Mouse (Mus musculus) intestine, embryonic 14.5 days (tissue): Measurements from ENCODE around the gene Krtap29-1. TPM values are rescaled to one million over a fixed set of nuclear protein-coding genes. Genes with fewer than 3 reads are reported as not detected.

Experiments
- ATAC-seq: fragments of 200-750 bp; cut with Nextera tagmentation; replicated peaks from 2 replicates; pipeline ENCODE4 v1.8.0; 2017; ENCODE audit warnings: low read depth, moderate number of reproducible peaks, moderate TSS enrichment, moderate library complexity; ENCODE audit not compliant: low FRiP score, low TSS enrichment
- DNase-seq: peaks from one replicate; pipeline ENCODE4 v3.0.0-alpha.2; 2018; ENCODE audit warnings: low spot score
- H3K27ac ChIP-seq: fragments of 300-500 bp; sonication (generic); 2 replicates; pipeline ENCODE4 v1.5.1; 2014; ENCODE audit warnings: low read depth, mild to moderate bottlenecking, control low read depth
- H3K27me3 ChIP-seq: fragments of 300-500 bp; sonication (generic); replicated peaks from 2 replicates; pipeline ENCODE4 v1.6.1; 2014; ENCODE audit warnings: low read length, control low read depth; ENCODE audit not compliant: control insufficient read depth, insufficient read depth
- H3K36me3 ChIP-seq: fragments of 300-500 bp; sonication (generic); 2 replicates; pipeline ENCODE4 v1.6.1; 2014; ENCODE audit warnings: low read length, control low read depth; ENCODE audit not compliant: control insufficient read depth, insufficient read depth
- H3K4me1 ChIP-seq: fragments of 300-500 bp; sonication (generic); replicated peaks from 2 replicates; pipeline ENCODE4 v1.6.1; 2014; ENCODE audit warnings: low read length, control low read depth, mixed read lengths; ENCODE audit not compliant: control insufficient read depth, insufficient read depth
- H3K4me2 ChIP-seq: fragments of 300-500 bp; sonication (generic); 2 replicates; pipeline ENCODE4 v1.6.1; 2014; ENCODE audit warnings: low read length
- H3K4me3 ChIP-seq: fragments of 300-500 bp; sonication (generic); 2 replicates; pipeline ENCODE4 v1.5.1; 2014; ENCODE audit warnings: low read depth, low read length, control low read depth, mixed read lengths
- H3K9ac ChIP-seq: fragments of 300-500 bp; sonication (generic); 2 replicates; pipeline ENCODE4 v1.6.1; 2014; ENCODE audit warnings: mild to moderate bottlenecking, low read length
- H3K9me3 ChIP-seq: fragments of 300-500 bp; sonication (generic); 2 replicates; pipeline ENCODE4 v1.6.1; 2016; ENCODE audit warnings: low read length, control low read depth; ENCODE audit not compliant: control insufficient read depth
- WGBS: fragments of 180-500 bp; shearing (Covaris S2); extraction: QIAGEN DNeasy Blood & Tissue Kit; methylation state at CpG from one replicate; pipeline ENCODE4 v1.1.7; 2014; 5-methylcytosine and 5-hydroxymethylcytosine counted together
- polyA plus RNA-seq: library from polyadenylated mRNA; unstranded; fragments of >200 nt; fragmentation: Nextera tagmentation; extraction: Ambion mirVana; gene quantifications from 2 replicates; pipeline ENCODE4 v1.2.1, GENCODE M21; 2014

Gene Krtap29-1
- polyA plus RNA-seq, 1 experiment from 2014 or later = not detected

- Histone ChIP-seq H3K27me3 (no peaks in the 10 kb centered on the region), H3K9me3 (0 out of 2 replicates have a peak, but pooled peaks cover 4% of the 10 kb centered on the region), H3K27ac (no peak overlapping the region), H3K36me3 (no peaks in the 10 kb centered on the region), H3K4me3 (no peak overlapping the region), H3K9ac (no peak overlapping the region), H3K4me2 (no peak overlapping the region), H3K4me1 (no peaks in the 10 kb centered on the region)
- WGBS = 19% methylated on average over 6 of the region's 6 CpGs
- DNase-seq (peak; percentile 71), ATAC-seq (no peak)
Measured at GRCm38 (mm10) chr11:100004846-100005245, 26.0 kb upstream of the Krtap29-1 start.

GRCm38 (mm10) chr11:99999091-99999490, 20.2 kb upstream of the Krtap29-1 start:
- H3K9me3 ChIP-seq = 0 out of 2 replicates have a peak, but pooled peaks cover 4% of the 10 kb centered on the region
- H3K27me3 ChIP-seq = 0 out of 2 replicates have a peak, but pooled peaks cover 4% of the 10 kb centered on the region
- no peak for ATAC-seq
- no peak overlapping the region for H3K9ac ChIP-seq
- no peak overlapping the region for H3K4me2 ChIP-seq
- DNase-seq = no peak
- no peaks in the 10 kb centered on the region for H3K36me3 ChIP-seq
- 94% methylated on average over 7 of the region's 7 CpGs for WGBS
- H3K4me3 ChIP-seq = no peak overlapping the region
- peaks cover 1% of the 10 kb centered on the region; the same call in 1 of the 2 replicates for H3K4me1 ChIP-seq
- no peak overlapping the region for H3K27ac ChIP-seq

- Histone ChIP-seq H3K9ac (no peak overlapping the region), H3K27ac (no peak overlapping the region), H3K4me1 (peaks cover 3% of the 10 kb centered on the region; the same call in 1 of the 2 replicates), H3K36me3 (no peaks in the 10 kb centered on the region), H3K4me3 (no peak overlapping the region), H3K27me3 (0 out of 2 replicates have a peak, but pooled peaks cover 6% of the 10 kb centered on the region), H3K9me3 (no peaks in the 10 kb centered on the region), H3K4me2 (no peak overlapping the region)
- 25% methylated on average over 4 of the region's 4 CpGs for WGBS
- DNase-seq = no peak
- no peak for ATAC-seq
Measured at GRCm38 (mm10) chr11:99994384-99994661, 15.5 kb upstream of the Krtap29-1 start.

- no peak within 1 kb of the TSS for H3K4me3 ChIP-seq
- peak within 1 kb of the TSS; percentile 1; the same call in 1 of the 2 replicates for H3K4me2 ChIP-seq
- no peak within 1 kb of the TSS for H3K9ac ChIP-seq
- peaks cover 3% of the 10 kb centered on the region; the same call in 1 of the 2 replicates for H3K4me1 ChIP-seq
- DNase-seq (no peak), ATAC-seq (no peak)
- WGBS = 19% methylated on average over 26 of the region's 26 CpGs
- H3K27me3 ChIP-seq = 0 out of 2 replicates have a peak, but pooled peaks cover 6% of the 10 kb centered on the region
- no peak within 1 kb of the TSS for H3K27ac ChIP-seq
- H3K36me3 ChIP-seq = no peaks in the 10 kb centered on the region
- H3K9me3 ChIP-seq = no peaks in the 10 kb centered on the region
Measured at GRCm38 (mm10) chr11:99993620-99994383, 14.9 kb upstream of the Krtap29-1 start, which contains the start of gene Krtap17-1. Gene Krtap17-1 (minus strand): TSS chr11:99993994.

- no peak for DNase-seq
- Histone ChIP-seq H3K27ac (no peak overlapping the region), H3K9me3 (no peaks in the 10 kb centered on the region), H3K4me2 (no peak overlapping the region), H3K4me1 (peaks cover 3% of the 10 kb centered on the region; the same call in 1 of the 2 replicates), H3K36me3 (no peaks in the 10 kb centered on the region), H3K9ac (no peak overlapping the region), H3K27me3 (0 out of 2 replicates have a peak, but pooled peaks cover 6% of the 10 kb centered on the region), H3K4me3 (no peak overlapping the region)
- no peak for ATAC-seq
- 81% methylated on average over 3 of the region's 3 CpGs for WGBS
Measured at GRCm38 (mm10) chr11:99990571-99990970, 11.7 kb upstream of the Krtap29-1 start.

GRCm38 (mm10) chr11:99989881-99990405, 11.1 kb upstream of the Krtap29-1 start:
- H3K36me3 ChIP-seq = no peaks in the 10 kb centered on the region

GRCm38 (mm10) chr11:99988530-99988929, 9.7 kb upstream of the Krtap29-1 start:
- WGBS = 87% methylated on average over 3 of the region's 3 CpGs
- no peak overlapping the region for H3K27ac ChIP-seq
- H3K4me3 ChIP-seq = no peak overlapping the region
- no peaks in the 10 kb centered on the region for H3K27me3 ChIP-seq
- no peaks in the 10 kb centered on the region for H3K4me1 ChIP-seq
- no peaks in the 10 kb centered on the region for H3K36me3 ChIP-seq
- H3K9me3 ChIP-seq = no peaks in the 10 kb centered on the region
- no peak for DNase-seq
- ATAC-seq = no peak
- H3K9ac ChIP-seq = no peak overlapping the region
- no peak overlapping the region for H3K4me2 ChIP-seq

More at GRCm38 (mm10) chr11:99989881-99990405, 11.1 kb upstream of the Krtap29-1 start:
- Histone ChIP-seq H3K4me2 (no peak overlapping the region), H3K4me1 (peaks cover 3% of the 10 kb centered on the region; the same call in 1 of the 2 replicates), H3K9ac (no peak overlapping the region), H3K4me3 (no peak overlapping the region), H3K9me3 (no peaks in the 10 kb centered on the region), H3K27me3 (0 out of 2 replicates have a peak, but pooled peaks cover 6% of the 10 kb centered on the region), H3K27ac (no peak overlapping the region)
- no peak for DNase-seq
- 84% methylated on average over 6 of the region's 6 CpGs for WGBS
- ATAC-seq = no peak

- Histone ChIP-seq H3K36me3 (no peaks in the 10 kb centered on the region), H3K4me1 (no peaks in the 10 kb centered on the region), H3K27me3 (no peaks in the 10 kb centered on the region), H3K9me3 (no peaks in the 10 kb centered on the region), H3K4me2 (no peak within 1 kb of the TSS), H3K4me3 (no peak within 1 kb of the TSS), H3K9ac (no peak within 1 kb of the TSS), H3K27ac (no peak within 1 kb of the TSS)
- DNase-seq (no peak), ATAC-seq (no peak)
- WGBS = 84% methylated on average over 8 of the region's 8 CpGs
Measured at GRCm38 (mm10) chr11:99986180-99986647, 7.4 kb upstream of the Krtap29-1 start, which contains the start of gene Krtap16-1. Gene Krtap16-1 (minus strand): TSS chr11:99986597.
